Mouse (Mus musculus) thymus, adult 2 months (tissue): ENCODE results near the gene Kank4. TPM values are rescaled to one million over a fixed set of nuclear protein-coding genes. Genes with fewer than 3 reads are reported as not detected.

ENCODE experiments used
- DNase-seq: peaks from one replicate; pipeline ENCODE4 v3.0.0; 2021
- H3K27ac ChIP-seq: fragments of 200-500 bp; 2 replicates; pipeline ENCODE4 v1.5.1; 2012; ENCODE audit warnings: low read length, control low read depth; ENCODE audit not compliant: control insufficient read depth, insufficient read depth
- H3K27me3 ChIP-seq: fragments of 200-500 bp; 2 replicates; pipeline ENCODE4 v1.6.1; 2012; ENCODE audit warnings: mild to moderate bottlenecking, low read length, moderate library complexity, mixed read lengths; ENCODE audit not compliant: control insufficient read depth, insufficient read depth
- H3K36me3 ChIP-seq: fragments of 200-500 bp; 2 replicates; pipeline ENCODE4 v1.6.1; 2012; ENCODE audit warnings: mild to moderate bottlenecking, low read length, moderate library complexity; ENCODE audit not compliant: control insufficient read depth, insufficient read depth
- H3K4me1 ChIP-seq: fragments of 200-500 bp; replicated peaks from 2 replicates; pipeline ENCODE4 v1.6.1; 2012; ENCODE audit warnings: low read length; ENCODE audit not compliant: control insufficient read depth, insufficient read depth
- H3K4me3 ChIP-seq: fragments of 200-500 bp; 2 replicates; pipeline ENCODE4 v1.5.1; 2012; ENCODE audit warnings: mild to moderate bottlenecking, low read length, control low read depth, moderate library complexity; ENCODE audit not compliant: control insufficient read depth, insufficient read depth
- CTCF ChIP-seq: fragments of 200-500 bp; IDR thresholded peaks from 2 replicates; pipeline ENCODE4 v1.5.1; 2012; ENCODE audit warnings: mild to moderate bottlenecking, control low read depth, low read length, moderate library complexity, borderline replicate concordance; ENCODE audit not compliant: control insufficient read depth, poor library complexity, insufficient read depth; ENCODE audit errors: extremely low read depth
- POLR2A ChIP-seq: fragments of 200-500 bp; IDR thresholded peaks from 2 replicates; pipeline ENCODE4 v1.6.1; 2012; ENCODE audit warnings: mild to moderate bottlenecking, low read length, control low read depth, moderate library complexity; ENCODE audit not compliant: control insufficient read depth, poor library complexity, insufficient read depth; ENCODE audit errors: extremely low read depth
- WGBS: fragments of 180-500 bp; shearing (Covaris S2); methylation state at CpG from one replicate; pipeline ENCODE4 v1.1.7; 2018; 5-methylcytosine and 5-hydroxymethylcytosine counted together
- polyA plus RNA-seq: library from polyadenylated mRNA; depleted of rRNA; stranded (reverse); fragments of >200 nt; gene quantifications from 2 replicates; pipeline ENCODE4 v1.2.3, GENCODE M21; 2012

Gene Kank4
- polyA plus RNA-seq, 1 experiment: 0.31 TPM

- Histone ChIP-seq H3K4me3 (no peak overlapping the region), H3K36me3 (no peaks in the 10 kb centered on the region), H3K27me3 (no peaks in the 10 kb centered on the region), H3K4me1 (no peaks in the 10 kb centered on the region), H3K27ac (no peak overlapping the region)
- TF ChIP-seq POLR2A: no peak
- WGBS: 92% methylated on average over 7 of the region's 7 CpGs
- DNase-seq: no peak
These were observed 12.7 kb downstream of the Kank4 start for GRCm38 (mm10) chr4:98804476-98805134.

GRCm38 (mm10) chr4:98801775-98802174 is 15.6 kb downstream of the Kank4 start:
- TF ChIP-seq POLR2A (no peak), CTCF (no peak)

GRCm38 (mm10) chr4:98800824-98801223 is 16.5 kb downstream of the Kank4 start:
- DNase-seq: no peak
- no peaks in the 10 kb centered on the region for H3K27me3 ChIP-seq
- H3K4me3 ChIP-seq: no peak overlapping the region
- no peaks in the 10 kb centered on the region for H3K36me3 ChIP-seq
- no peak overlapping the region for H3K27ac ChIP-seq
- no peaks in the 10 kb centered on the region for H3K4me1 ChIP-seq
- TF ChIP-seq POLR2A (no peak), CTCF (no peak)
- WGBS: 93% methylated on average over 8 of the region's 8 CpGs

More at GRCm38 (mm10) chr4:98801775-98802174, 15.6 kb downstream of the Kank4 start:
- DNase-seq: no peak
- H3K4me3 ChIP-seq: no peak overlapping the region
- no peaks in the 10 kb centered on the region for H3K4me1 ChIP-seq
- H3K27me3 ChIP-seq: no peaks in the 10 kb centered on the region
- H3K36me3 ChIP-seq: no peaks in the 10 kb centered on the region
- no peak overlapping the region for H3K27ac ChIP-seq
- 91% methylated on average over 11 of the region's 11 CpGs for WGBS

GRCm38 (mm10) chr4:98796591-98797341 is 20.6 kb downstream of the Kank4 start:
- no peaks in the 10 kb centered on the region for H3K4me1 ChIP-seq

GRCm38 (mm10) chr4:98795241-98795640 is 22.1 kb downstream of the Kank4 start:
- DNase-seq: no peak
- H3K27me3 ChIP-seq: no peaks in the 10 kb centered on the region
- H3K36me3 ChIP-seq: no peaks in the 10 kb centered on the region
- H3K27ac ChIP-seq: no peak overlapping the region
- no peaks in the 10 kb centered on the region for H3K4me1 ChIP-seq
- WGBS: 93% methylated on average over 2 of the region's 2 CpGs
- TF ChIP-seq POLR2A (no peak), CTCF (no peak)
- H3K4me3 ChIP-seq: no peak overlapping the region

More at GRCm38 (mm10) chr4:98796591-98797341, 20.6 kb downstream of the Kank4 start:
- no peak overlapping the region for H3K27ac ChIP-seq
- H3K4me3 ChIP-seq: no peak overlapping the region
- DNase-seq: no peak
- WGBS: 83% methylated on average over 11 of the region's 11 CpGs
- TF ChIP-seq CTCF (no peak), POLR2A (no peak)
- no peaks in the 10 kb centered on the region for H3K27me3 ChIP-seq
- H3K36me3 ChIP-seq: no peaks in the 10 kb centered on the region

- no peak for DNase-seq
- Histone ChIP-seq H3K36me3 (no peaks in the 10 kb centered on the region), H3K27ac (no peak overlapping the region), H3K4me1 (no peaks in the 10 kb centered on the region), H3K27me3 (no peaks in the 10 kb centered on the region), H3K4me3 (no peak overlapping the region)
- WGBS: 95% methylated on average over 9 of the region's 9 CpGs
- no peak for TF ChIP-seq POLR2A
- no peak for TF ChIP-seq CTCF
These were observed 23.9 kb downstream of the Kank4 start for GRCm38 (mm10) chr4:98793486-98793885.

GRCm38 (mm10) chr4:98790721-98791120 is 26.6 kb downstream of the Kank4 start:
- no peak overlapping the region for H3K4me3 ChIP-seq
- TF ChIP-seq CTCF (no peak), POLR2A (no peak)
- WGBS: 58% methylated on average over 1 of the region's 1 CpGs

More at GRCm38 (mm10) chr4:98790721-98791120, 26.6 kb downstream of the Kank4 start:
- Histone ChIP-seq H3K4me1 (no peaks in the 10 kb centered on the region), H3K27me3 (no peaks in the 10 kb centered on the region), H3K36me3 (no peaks in the 10 kb centered on the region), H3K27ac (no peak overlapping the region)
- no peak for DNase-seq
